Mouse (Mus musculus) bone marrow macrophage, adult 2 months (primary cell): ENCODE measurements around the gene Prox2. TPM values are rescaled to one million over a fixed set of nuclear protein-coding genes. Genes with fewer than 3 reads are reported as not detected.
"Not testable (repeated sequence)": the region's sequence is repeated elsewhere in the genome, so short reads cannot be mapped to it uniquely, and the experiment has no call there.

Experiments used
- H3K27ac ChIP-seq: 2 replicates; pipeline ENCODE4 v1.5.1; 2012; ENCODE audit warnings: low read depth, low read length; ENCODE audit not compliant: insufficient read depth
- H3K4me1 ChIP-seq: 2 replicates; pipeline ENCODE4 v1.6.1; 2012; ENCODE audit warnings: low read length; ENCODE audit not compliant: control insufficient read depth, insufficient read depth
- H3K4me3 ChIP-seq: 2 replicates; pipeline ENCODE4 v1.5.1; 2012; ENCODE audit warnings: mild to moderate bottlenecking, low read length, moderate library complexity; ENCODE audit not compliant: insufficient read depth
- CTCF ChIP-seq: IDR thresholded peaks from 2 replicates; pipeline ENCODE4 v1.5.1; 2012; ENCODE audit warnings: low read depth, mild to moderate bottlenecking, low read length, moderate library complexity
- POLR2A ChIP-seq: IDR thresholded peaks from 2 replicates; pipeline ENCODE4 v1.6.1; 2012; ENCODE audit warnings: mild to moderate bottlenecking, low read depth, low read length, borderline replicate concordance
- polyA plus RNA-seq: library from polyadenylated mRNA; stranded (reverse); fragments of >200 nt; gene quantifications from 2 replicates; pipeline ENCODE4 v1.2.4, GENCODE M21; 2012; ENCODE audit not compliant: missing spikeins, insufficient read depth, insufficient read length

Prox2 gene
- polyA plus RNA-seq, 1 experiment, result 1.4 TPM

- TF ChIP-seq POLR2A, result no peak
- no peak for TF ChIP-seq CTCF
- Histone ChIP-seq H3K27ac (no peak overlapping the region), H3K4me1 (no peaks in the 10 kb centered on the region), H3K4me3 (no peak overlapping the region)
Measured at GRCm38 (mm10) chr12:85146355-85146754, 35.8 kb upstream of the Prox2 start.

GRCm38 (mm10) chr12:85145630-85146029 lies 35.1 kb upstream of the Prox2 start:
- Histone ChIP-seq H3K4me1 (no peaks in the 10 kb centered on the region), H3K27ac (no peak overlapping the region), H3K4me3 (no peak overlapping the region)
- TF ChIP-seq CTCF (no peak), POLR2A (no peak)

DNA sequence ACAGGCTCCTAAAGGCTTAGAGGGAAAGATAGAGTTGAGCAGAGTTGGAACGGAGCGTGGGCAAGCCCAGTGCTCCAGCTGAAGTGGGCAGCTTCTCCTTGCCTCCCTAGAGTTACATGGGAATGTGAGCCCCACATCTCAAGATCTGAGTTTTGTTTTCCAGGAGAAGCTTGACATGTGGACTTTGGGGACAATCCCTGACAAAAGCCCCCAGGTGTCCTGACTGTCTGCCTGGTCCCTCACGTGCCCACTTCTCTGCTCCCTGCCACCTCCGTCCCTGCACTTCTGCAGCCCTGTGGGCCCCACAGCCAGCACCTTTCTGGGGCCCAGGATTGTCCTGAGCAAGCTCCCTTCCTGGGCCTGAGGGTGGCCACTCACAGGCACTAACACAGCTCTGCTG lies 34.3 kb upstream of the Prox2 start:
- TF ChIP-seq POLR2A (no peak), CTCF (no peak)
- H3K27ac ChIP-seq, result no peak overlapping the region

DNA sequence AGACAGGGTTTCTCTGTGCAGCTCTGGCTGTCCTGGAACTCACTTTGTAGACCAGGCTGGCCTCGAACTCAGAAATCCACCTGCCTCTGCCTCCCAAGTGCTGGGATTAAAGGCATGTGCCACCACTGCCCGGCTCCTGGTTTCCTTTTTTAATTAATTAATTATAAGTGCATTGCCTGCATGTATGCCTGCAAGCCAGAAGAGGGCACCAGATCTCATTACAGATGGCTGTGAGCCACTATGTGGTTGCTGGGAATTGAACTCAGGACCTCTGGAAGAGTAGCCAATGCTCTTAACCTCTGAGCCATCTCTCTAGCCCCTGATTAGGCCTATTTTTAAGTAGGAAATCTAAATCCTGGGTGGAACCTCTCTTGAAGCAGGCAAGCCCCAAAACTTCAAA lies 33.7 kb upstream of the Prox2 start:
- not testable (repeated sequence) for H3K4me1 ChIP-seq, H3K27ac ChIP-seq, H3K4me3 ChIP-seq

More for the DNA sequence above, 34.3 kb upstream of the Prox2 start:
- H3K4me3 ChIP-seq, result no peak overlapping the region
- H3K4me1 ChIP-seq, result no peaks in the 10 kb centered on the region

GRCm38 (mm10) chr12:85142803-85143202 lies 32.2 kb upstream of the Prox2 start:
- Histone ChIP-seq H3K4me3 (no peak overlapping the region), H3K4me1 (no peaks in the 10 kb centered on the region), H3K27ac (no peak overlapping the region)
- TF ChIP-seq POLR2A, result no peak
- peak; percentile 94 for TF ChIP-seq CTCF

- no peak overlapping the region for H3K27ac ChIP-seq
- H3K4me1 ChIP-seq, result no peaks in the 10 kb centered on the region
- H3K4me3 ChIP-seq, result no peak overlapping the region
- no peak for TF ChIP-seq CTCF
- no peak for TF ChIP-seq POLR2A
Measured at GRCm38 (mm10) chr12:85141096-85141495, 30.5 kb upstream of the Prox2 start.

GRCm38 (mm10) chr12:85140036-85140701 lies 29.6 kb upstream of the Prox2 start:
- Histone ChIP-seq H3K4me3 (no peak overlapping the region), H3K27ac (no peak overlapping the region), H3K4me1 (no peaks in the 10 kb centered on the region)
- TF ChIP-seq CTCF, result no peak
- TF ChIP-seq POLR2A, result no peak

GRCm38 (mm10) chr12:85136627-85137026 lies 26.1 kb upstream of the Prox2 start:
- H3K4me1 ChIP-seq, result no peaks in the 10 kb centered on the region
- no peak overlapping the region for H3K4me3 ChIP-seq
- no peak for TF ChIP-seq POLR2A
- no peak for TF ChIP-seq CTCF
- no peak overlapping the region for H3K27ac ChIP-seq

DNA sequence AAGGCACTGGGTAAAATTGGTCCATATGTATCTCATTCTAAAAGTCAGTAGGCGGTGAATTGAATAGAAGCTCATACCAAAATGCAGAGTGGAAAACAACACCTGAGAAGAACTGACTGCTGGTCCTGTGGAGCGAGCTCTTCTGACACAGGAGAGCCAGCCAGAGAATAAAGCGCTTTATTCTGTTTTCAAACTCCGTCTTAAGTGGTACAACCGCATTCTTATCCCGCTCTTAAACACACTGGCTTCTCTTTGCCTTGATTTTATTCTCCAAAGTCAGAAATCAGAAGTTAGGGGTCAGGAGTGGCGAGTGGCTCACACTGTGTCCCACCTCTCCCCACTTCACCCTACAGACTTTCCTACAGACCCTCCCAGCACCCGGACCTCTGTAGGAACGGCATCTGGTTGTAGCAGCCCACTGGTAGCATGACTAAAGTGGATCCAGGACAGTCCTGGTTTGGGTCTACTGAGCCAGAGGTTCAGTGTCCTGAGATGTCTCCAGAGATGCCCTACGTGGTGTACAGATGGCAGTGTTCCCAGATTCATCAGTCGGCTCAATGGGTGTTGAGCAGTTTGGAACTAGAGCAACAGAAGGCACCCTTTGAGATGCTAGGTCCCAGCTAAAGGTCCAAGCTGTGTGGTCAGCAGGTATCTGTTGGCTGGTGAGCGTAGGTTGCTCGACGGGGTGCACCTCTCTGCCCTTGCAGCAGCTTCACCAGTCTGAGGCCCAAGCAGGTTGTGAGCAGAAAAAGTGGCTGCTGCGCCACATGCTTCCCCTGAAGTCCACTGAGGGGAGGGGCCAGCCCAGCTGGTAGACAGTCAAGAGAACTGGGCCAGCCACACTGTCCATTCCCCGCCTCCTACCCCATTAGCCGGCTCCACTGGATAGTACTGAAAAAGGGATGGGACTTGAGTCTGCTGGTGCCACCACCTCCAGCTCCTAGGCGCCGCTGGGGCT lies 25.2 kb upstream of the Prox2 start:
- H3K4me1 ChIP-seq, result no peaks in the 10 kb centered on the region
- no peak for TF ChIP-seq CTCF
- no peak for TF ChIP-seq POLR2A
- H3K4me3 ChIP-seq, result no peak overlapping the region
- H3K27ac ChIP-seq, result no peak overlapping the region
